Mouse (Mus musculus) myocyte (in vitro differentiated cells): Measurements from ENCODE around the gene Pfdn4.

Experiments used
- MAX ChIP-seq: IDR thresholded peaks from one replicate; pipeline ENCODE4 v1.6.1; 2011; ENCODE audit warnings: low read depth, mild to moderate bottlenecking, control low read depth
- MYOD1 ChIP-seq, 3 experiments: IDR thresholded peaks; one replicate each; pipeline ENCODE4 v1.6.1; 2011; ENCODE audit warnings: control low read depth in 2 of 3, low read depth in 2 of 3, mild to moderate bottlenecking in 2 of 3, moderate library complexity in 1 of 3; ENCODE audit not compliant: insufficient read length in 2 of 3, control insufficient read depth in 1 of 3
- MYOG ChIP-seq, 3 experiments: IDR thresholded peaks; one replicate each; pipeline ENCODE4 v1.6.1; 2011; ENCODE audit warnings: control low read depth in 2 of 3, low read depth in 2 of 3, mild to moderate bottlenecking in 2 of 3; ENCODE audit not compliant: insufficient read length in 2 of 3, control insufficient read depth in 1 of 3, insufficient read depth in 1 of 3
- POLR2A ChIP-seq: IDR thresholded peaks from one replicate; pipeline ENCODE4 v1.6.1; 2011; ENCODE audit warnings: low read depth, mild to moderate bottlenecking, control low read depth, moderate library complexity; ENCODE audit not compliant: insufficient read length
- POLR2AphosphoS2 ChIP-seq: IDR thresholded peaks from one replicate; pipeline ENCODE4 v1.6.1; 2011; ENCODE audit warnings: low read depth, control low read depth; ENCODE audit not compliant: insufficient read length
- REST ChIP-seq: IDR thresholded peaks from one replicate; pipeline ENCODE4 v1.6.1; 2011; ENCODE audit warnings: mild to moderate bottlenecking, control low read depth, moderate library complexity; ENCODE audit not compliant: insufficient read depth, insufficient read length
- TCF12 ChIP-seq: IDR thresholded peaks from one replicate; pipeline ENCODE4 v1.6.1; 2011; ENCODE audit warnings: mild to moderate bottlenecking, control low read depth; ENCODE audit not compliant: poor library complexity, insufficient read depth, severe bottlenecking

GRCm38 (mm10) chr2:170530256-170530655 is 34.0 kb downstream of the Pfdn4 start:
- no peak for TF ChIP-seq TCF12
- no peak for TF ChIP-seq POLR2AphosphoS2
- no peak for TF ChIP-seq POLR2A
- TF ChIP-seq MAX = no peak
- no peak for TF ChIP-seq MYOG (IDR thresholded peaks at IDR 0.05; ENCODE audit: control insufficient read depth in 1 of 3, insufficient read depth in 1 of 3, insufficient read length in 2 of 3, low read depth in 2 of 3)
- TF ChIP-seq REST = no peak
- no peak for TF ChIP-seq MYOD1 (IDR thresholded peaks at IDR 0.05; ENCODE audit: control insufficient read depth in 1 of 3, insufficient read length in 2 of 3, low read depth in 2 of 3)
